Mouse (Mus musculus): Measurements from ENCODE around the gene Inca1. TPM values are rescaled to one million over a fixed set of nuclear protein-coding genes. Genes with fewer than 3 reads are reported as not detected.

The Inca1 gene
- polyA plus RNA-seq, 1 experiment from 2014 or later: 0.99 TPM

- Histone ChIP-seq H3K36me3 (peaks cover 52% of the 10 kb centered on the region), H3K27me3 (no peaks in the 10 kb centered on the region), H3K9ac (peak within 1 kb of the TSS; percentile 81), H3K9me3 (replicated peaks) (no peaks in the 10 kb centered on the region), H3K27ac (peak within 1 kb of the TSS; percentile 93), H3K4me2 (replicated peaks) (peak within 1 kb of the TSS; percentile 99), H3K4me3 (peak within 1 kb of the TSS; percentile 66), H3K4me1 (peaks cover 38% of the 10 kb centered on the region)
- under 1% methylated on average over 63 of the region's 63 CpGs for WGBS
- ATAC-seq (ENCODE audit: low FRiP score): peak; percentile 89
These were observed 53.0 kb downstream of the Inca1 start, which contains the start of the genes Rnf167 and Slc25a11 for GRCm38 (mm10) chr11:70646691-70647650. Rnf167 (plus strand) TSS chr11:70647235. Slc25a11 (minus strand) TSS chr11:70647479.

GRCm38 (mm10) chr11:70646259-70646555 lies 53.7 kb downstream of the Inca1 start:
- 20% methylated on average over 3 of the region's 3 CpGs for WGBS
- peak overlapping the region; percentile 93 for H3K27ac ChIP-seq
- H3K9ac ChIP-seq: peak overlapping the region; percentile 80
- no peak; the same call in 1 of the 2 replicates for ATAC-seq (ENCODE audit: low FRiP score)
- H3K36me3 ChIP-seq: peaks cover 46% of the 10 kb centered on the region
- H3K4me2 ChIP-seq (replicated peaks): peak overlapping the region; percentile 91
- no peaks in the 10 kb centered on the region for H3K9me3 ChIP-seq (replicated peaks)
- H3K27me3 ChIP-seq: no peaks in the 10 kb centered on the region
- H3K4me3 ChIP-seq: peak overlapping the region; percentile 66
- H3K4me1 ChIP-seq: peaks cover 36% of the 10 kb centered on the region

GRCm38 (mm10) chr11:70645461-70646258 lies 54.3 kb downstream of the Inca1 start:
- Histone ChIP-seq H3K27me3 (no peaks in the 10 kb centered on the region), H3K4me3 (peak overlapping the region; percentile 66), H3K27ac (no peak overlapping the region), H3K4me1 (peaks cover 32% of the 10 kb centered on the region), H3K36me3 (peaks cover 41% of the 10 kb centered on the region), H3K9ac (peak overlapping the region; percentile 80), H3K4me2 (replicated peaks) (peak overlapping the region; percentile 91), H3K9me3 (replicated peaks) (no peaks in the 10 kb centered on the region)
- WGBS: 93% methylated on average over 12 of the region's 12 CpGs
- ATAC-seq (ENCODE audit: low FRiP score): no peak

- no peak overlapping the region for H3K4me3 ChIP-seq
- 96% methylated on average over 8 of the region's 8 CpGs for WGBS
- no peak overlapping the region for H3K27ac ChIP-seq
- no peaks in the 10 kb centered on the region for H3K9me3 ChIP-seq (replicated peaks)
- no peaks in the 10 kb centered on the region for H3K27me3 ChIP-seq
- no peak for ATAC-seq (ENCODE audit: low FRiP score)
- peaks cover 32% of the 10 kb centered on the region for H3K4me1 ChIP-seq
- H3K4me2 ChIP-seq (replicated peaks): no peak overlapping the region
- peak overlapping the region; percentile 28; the same call in 1 of the 2 replicates for H3K9ac ChIP-seq
- peaks cover 32% of the 10 kb centered on the region for H3K36me3 ChIP-seq
These were observed 55.3 kb downstream of the Inca1 start for GRCm38 (mm10) chr11:70644564-70645103.

GRCm38 (mm10) chr11:70643051-70643450 lies 56.9 kb downstream of the Inca1 start:
- Histone ChIP-seq H3K9me3 (replicated peaks) (no peaks in the 10 kb centered on the region), H3K36me3 (peaks cover 24% of the 10 kb centered on the region), H3K27ac (no peak overlapping the region), H3K4me3 (no peak overlapping the region), H3K4me2 (replicated peaks) (no peak overlapping the region), H3K27me3 (no peaks in the 10 kb centered on the region), H3K4me1 (peaks cover 17% of the 10 kb centered on the region), H3K9ac (no peak overlapping the region)
- ATAC-seq (ENCODE audit: low FRiP score): no peak
- 91% methylated on average over 6 of the region's 6 CpGs for WGBS

GRCm38 (mm10) chr11:70641241-70641640 lies 58.7 kb downstream of the Inca1 start:
- H3K27me3 ChIP-seq: no peaks in the 10 kb centered on the region
- no peak overlapping the region for H3K27ac ChIP-seq
- peaks cover 24% of the 10 kb centered on the region for H3K36me3 ChIP-seq
- no peak for ATAC-seq (ENCODE audit: low FRiP score)
- no peak overlapping the region for H3K4me3 ChIP-seq
- H3K4me1 ChIP-seq: peaks cover 12% of the 10 kb centered on the region
- H3K4me2 ChIP-seq (replicated peaks): no peak overlapping the region
- H3K9me3 ChIP-seq (replicated peaks): no peaks in the 10 kb centered on the region
- H3K9ac ChIP-seq: no peak overlapping the region
- WGBS: 83% methylated on average over 7 of the region's 7 CpGs

GRCm38 (mm10) chr11:70639976-70640375 lies 60.0 kb downstream of the Inca1 start:
- no peak for ATAC-seq (ENCODE audit: low FRiP score)
- H3K27me3 ChIP-seq: no peaks in the 10 kb centered on the region
- peaks cover 16% of the 10 kb centered on the region for H3K36me3 ChIP-seq
- H3K9ac ChIP-seq: no peak overlapping the region
- H3K4me1 ChIP-seq: 0 out of 2 replicates have a peak, but pooled peaks cover under 1% of the 10 kb centered on the region
- H3K4me2 ChIP-seq (replicated peaks): no peak overlapping the region
- H3K27ac ChIP-seq: no peak overlapping the region
- no peaks in the 10 kb centered on the region for H3K9me3 ChIP-seq (replicated peaks)
- 84% methylated on average over 8 of the region's 8 CpGs for WGBS
- no peak overlapping the region for H3K4me3 ChIP-seq

- Histone ChIP-seq H3K27me3 (no peaks in the 10 kb centered on the region), H3K9ac (no peak within 1 kb of the TSS), H3K4me2 (replicated peaks) (no peak within 1 kb of the TSS), H3K9me3 (replicated peaks) (no peaks in the 10 kb centered on the region), H3K27ac (no peak within 1 kb of the TSS), H3K4me3 (no peak within 1 kb of the TSS), H3K4me1 (no peaks in the 10 kb centered on the region), H3K36me3 (peaks cover 6% of the 10 kb centered on the region)
- 49% methylated on average over 5 of the region's 5 CpGs for WGBS
- ATAC-seq (ENCODE audit: low FRiP score): no peak
These were observed 61.2 kb downstream of the Inca1 start, which contains the start of gene Gp1ba for GRCm38 (mm10) chr11:70638714-70639278. Gp1ba (plus strand) TSS chr11:70639122.

Small RNAs within 50 kb of the gene (microRNA-seq; reads per million reads assigned to microRNA genes)
- not detected for gene Mir6925

Other genes starting within 250 kb of the Inca1 start
- 32.7 and 36.1 TPM in 2 replicates for gene Med11, start 248.2 kb downstream of the Inca1 start, polyA plus RNA-seq (2016; fragmentation: Nextera tagmentation; extraction: Ambion mirVana)
- gene Zmynd15, start 240.7 kb downstream of the Inca1 start, polyA plus RNA-seq (2016; fragmentation: Nextera tagmentation; extraction: Ambion mirVana): 0.60 and 1.1 TPM in 2 replicates
- gene Cxcl16, start 240.2 kb downstream of the Inca1 start, polyA plus RNA-seq (2016; fragmentation: Nextera tagmentation; extraction: Ambion mirVana): 2.0 and 2.1 TPM in 2 replicates
- 0.36 TPM in 1 of 2 replicates, not detected in the other for gene Tm4sf5, start 194.9 kb downstream of the Inca1 start, polyA plus RNA-seq (2016; fragmentation: Nextera tagmentation; extraction: Ambion mirVana)
- 0.34 TPM in 1 of 2 replicates, not detected in the other for gene Vmo1, start 185.5 kb downstream of the Inca1 start, polyA plus RNA-seq (2016; fragmentation: Nextera tagmentation; extraction: Ambion mirVana)
- 0.36 TPM in 1 of 2 replicates, not detected in the other for gene Gltpd2, start 181.0 kb downstream of the Inca1 start, polyA plus RNA-seq (2016; fragmentation: Nextera tagmentation; extraction: Ambion mirVana)
- 679 and 744 TPM in 2 replicates for gene Psmb6, start 174.8 kb downstream of the Inca1 start, polyA plus RNA-seq (2016; fragmentation: Nextera tagmentation; extraction: Ambion mirVana)
- gene Gm40193, start 167.2 kb downstream of the Inca1 start, polyA plus RNA-seq (2016; fragmentation: Nextera tagmentation; extraction: Ambion mirVana): not detected in 2 replicates
- gene Pld2, start 160.1 kb downstream of the Inca1 start, polyA plus RNA-seq (2016; fragmentation: Nextera tagmentation; extraction: Ambion mirVana): 7.2 and 7.8 TPM in 2 replicates
- 17.3 and 19.1 TPM in 2 replicates for gene Mink1, start 137.3 kb downstream of the Inca1 start, polyA plus RNA-seq (2016; fragmentation: Nextera tagmentation; extraction: Ambion mirVana)
- gene 4930544D05Rik, start 84.3 kb downstream of the Inca1 start, polyA plus RNA-seq (2016; fragmentation: Nextera tagmentation; extraction: Ambion mirVana): not detected in 2 replicates
- not detected in 2 replicates for gene Chrne, start 80.9 kb downstream of the Inca1 start, polyA plus RNA-seq (2016; fragmentation: Nextera tagmentation; extraction: Ambion mirVana)
- 0.10 and 0.38 TPM in 2 replicates for gene Gp1ba, start 61.0 kb downstream of the Inca1 start, polyA plus RNA-seq (2016; fragmentation: Nextera tagmentation; extraction: Ambion mirVana)
- 96.0 and 102 TPM in 2 replicates for gene Rnf167, start 52.9 kb downstream of the Inca1 start, polyA plus RNA-seq (2016; fragmentation: Nextera tagmentation; extraction: Ambion mirVana)
- gene Slc25a11, start 52.7 kb downstream of the Inca1 start, polyA plus RNA-seq (2016; fragmentation: Nextera tagmentation; extraction: Ambion mirVana): 145 and 148 TPM in 2 replicates
- gene Pfn1, start 45.5 kb downstream of the Inca1 start, polyA plus RNA-seq (2016; fragmentation: Nextera tagmentation; extraction: Ambion mirVana): 1,190 and 1,267 TPM in 2 replicates
- gene Eno3, start 43.0 kb downstream of the Inca1 start, polyA plus RNA-seq (2016; fragmentation: Nextera tagmentation; extraction: Ambion mirVana): 14.9 and 18.5 TPM in 2 replicates
- gene Spag7, start 30.7 kb downstream of the Inca1 start, polyA plus RNA-seq (2016; fragmentation: Nextera tagmentation; extraction: Ambion mirVana): 143 and 144 TPM in 2 replicates
- 15.2 and 15.7 TPM in 2 replicates for gene Camta2, start 12.1 kb downstream of the Inca1 start, polyA plus RNA-seq (2016; fragmentation: Nextera tagmentation; extraction: Ambion mirVana)
- 2.3 and 3.0 TPM in 2 replicates for gene Kif1c, start 393 bp upstream of the Inca1 start, polyA plus RNA-seq (2016; fragmentation: Nextera tagmentation; extraction: Ambion mirVana)
- 11.1 and 12.7 TPM in 2 replicates for gene Zfp3, start 64.1 kb upstream of the Inca1 start, polyA plus RNA-seq (2016; fragmentation: Nextera tagmentation; extraction: Ambion mirVana)
- not detected in 2 replicates for gene Scimp, start 112.4 kb upstream of the Inca1 start, polyA plus RNA-seq (2016; fragmentation: Nextera tagmentation; extraction: Ambion mirVana)
- 56.9 and 58.5 TPM in 2 replicates for gene Rabep1, start 144.6 kb upstream of the Inca1 start, polyA plus RNA-seq (2016; fragmentation: Nextera tagmentation; extraction: Ambion mirVana)